Mouse (Mus musculus) liver, adult 2 months (tissue): Measurements from ENCODE around the gene Atxn1. TPM values are rescaled to one million over a fixed set of nuclear protein-coding genes. Genes with fewer than 3 reads are reported as not detected.

ENCODE experiments used
- DNase-seq: peaks from one replicate; pipeline ENCODE4 v3.0.0-alpha.2; 2011; ENCODE audit warnings: low read depth, low spot score; ENCODE audit errors: extremely low read depth
- H3K27ac ChIP-seq: fragments of 200-500 bp; replicated peaks from 2 replicates; pipeline ENCODE4 v1.5.1; 2012; ENCODE audit warnings: low read depth, mild to moderate bottlenecking, control low read depth, inconsistent platforms, low read length; ENCODE audit not compliant: insufficient read depth
- H3K27me3 ChIP-seq: fragments of 200-500 bp; 2 replicates; pipeline ENCODE4 v1.6.1; 2012; ENCODE audit warnings: mild to moderate bottlenecking, moderate library complexity, low read length, inconsistent platforms; ENCODE audit not compliant: control insufficient read depth, insufficient read depth
- H3K36me3 ChIP-seq: fragments of 200-500 bp; 2 replicates; pipeline ENCODE4 v1.6.1; 2012; ENCODE audit warnings: low read length, inconsistent platforms; ENCODE audit not compliant: control insufficient read depth, insufficient read depth
- H3K4me1 ChIP-seq: fragments of 200-500 bp; 2 replicates; pipeline ENCODE4 v1.6.1; 2011; ENCODE audit warnings: low read length; ENCODE audit not compliant: control insufficient read depth, insufficient read depth
- H3K4me3 ChIP-seq: fragments of 200-500 bp; 2 replicates; pipeline ENCODE4 v1.5.1; 2011; ENCODE audit warnings: low read depth, mild to moderate bottlenecking, control low read depth, low read length, moderate library complexity; ENCODE audit not compliant: insufficient read depth
- H3K79me2 ChIP-seq: fragments of 200-500 bp; 2 replicates; pipeline ENCODE4 v1.6.1; 2012; ENCODE audit warnings: inconsistent platforms, mild to moderate bottlenecking, low read length, moderate library complexity; ENCODE audit not compliant: control insufficient read depth, insufficient read depth
- H3K9ac ChIP-seq: fragments of 200-500 bp; 2 replicates; pipeline ENCODE4 v1.6.1; 2012; ENCODE audit warnings: low read depth, mild to moderate bottlenecking, control low read depth, inconsistent platforms, low read length
- CTCF ChIP-seq: fragments of 200-500 bp; IDR thresholded peaks from 2 replicates; pipeline ENCODE4 v1.5.1; 2011; ENCODE audit warnings: low read depth, low read length, control low read depth
- POLR2A ChIP-seq: fragments of 200-500 bp; IDR thresholded peaks from 2 replicates; pipeline ENCODE4 v1.6.1; 2011; ENCODE audit warnings: low read length, control low read depth; ENCODE audit not compliant: insufficient read depth; ENCODE audit errors: extremely low read depth
- WGBS: fragments of 180-500 bp; shearing (Covaris S2); methylation state at CpG from one replicate; pipeline ENCODE4 v1.1.7; 2018; 5-methylcytosine and 5-hydroxymethylcytosine counted together
- polyA plus RNA-seq: library from polyadenylated mRNA; depleted of rRNA; stranded (reverse); fragments of >200 nt; gene quantifications from 2 replicates; pipeline ENCODE4 v1.2.3, GENCODE M21; 2012
- total RNA-seq: library from RNA; depleted of rRNA; stranded (reverse); fragments of >200 nt; gene quantifications from 2 replicates; pipeline ENCODE4 v1.2.3, GENCODE M21; 2014

Gene Atxn1
- total and polyA plus RNA-seq, 2 experiments = 7.7 to 7.8 TPM

- H3K4me1 ChIP-seq = no peaks in the 10 kb centered on the region
- no peaks in the 10 kb centered on the region for H3K27me3 ChIP-seq
- no peak overlapping the region for H3K4me3 ChIP-seq
- TF ChIP-seq POLR2A (no peak), CTCF (no peak)
- DNase-seq = no peak
- no peak overlapping the region for H3K9ac ChIP-seq
- WGBS = 77% methylated on average over 1 of the region's 1 CpGs
- H3K36me3 ChIP-seq = peaks cover 4% of the 10 kb centered on the region; the same call in 1 of the 2 replicates
- H3K79me2 ChIP-seq = peaks cover 5% of the 10 kb centered on the region
- no peak overlapping the region for H3K27ac ChIP-seq
Measured at GRCm38 (mm10) chr13:45623846-45624245, 341.0 kb downstream of the Atxn1 start.

GRCm38 (mm10) chr13:45622871-45623546 is 341.8 kb downstream of the Atxn1 start:
- Histone ChIP-seq H3K9ac (no peak overlapping the region), H3K27me3 (no peaks in the 10 kb centered on the region), H3K79me2 (peaks cover 5% of the 10 kb centered on the region), H3K4me3 (no peak overlapping the region), H3K27ac (no peak overlapping the region), H3K36me3 (peaks cover 4% of the 10 kb centered on the region; the same call in 1 of the 2 replicates), H3K4me1 (no peaks in the 10 kb centered on the region)
- DNase-seq = no peak
- TF ChIP-seq CTCF (no peak), POLR2A (no peak)
- WGBS = 94% methylated on average over 4 of the region's 4 CpGs

- H3K79me2 ChIP-seq = peaks cover 11% of the 10 kb centered on the region
- H3K9ac ChIP-seq = no peak overlapping the region
- H3K4me3 ChIP-seq = no peak overlapping the region
- H3K27me3 ChIP-seq = no peaks in the 10 kb centered on the region
- no peak for DNase-seq
- H3K27ac ChIP-seq = no peak overlapping the region
- H3K36me3 ChIP-seq = 0 out of 2 replicates have a peak, but pooled peaks cover 4% of the 10 kb centered on the region
- WGBS = 84% methylated on average over 12 of the region's 12 CpGs
- H3K4me1 ChIP-seq = no peaks in the 10 kb centered on the region
- TF ChIP-seq POLR2A = no peak
- no peak for TF ChIP-seq CTCF
Measured at GRCm38 (mm10) chr13:45620687-45621086, 344.1 kb downstream of the Atxn1 start.

- Histone ChIP-seq H3K4me1 (no peaks in the 10 kb centered on the region), H3K27ac (no peak overlapping the region), H3K27me3 (no peaks in the 10 kb centered on the region), H3K79me2 (peaks cover 11% of the 10 kb centered on the region), H3K4me3 (no peak overlapping the region), H3K36me3 (0 out of 2 replicates have a peak, but pooled peaks cover 4% of the 10 kb centered on the region), H3K9ac (no peak overlapping the region)
- no peak for TF ChIP-seq POLR2A
- no peak for TF ChIP-seq CTCF
- WGBS = 81% methylated on average over 7 of the region's 7 CpGs
- no peak for DNase-seq
Measured at GRCm38 (mm10) chr13:45620281-45620680, 344.5 kb downstream of the Atxn1 start.

GRCm38 (mm10) chr13:45617988-45618387 is 346.8 kb downstream of the Atxn1 start:
- Histone ChIP-seq H3K36me3 (no peaks in the 10 kb centered on the region), H3K27ac (no peak overlapping the region), H3K9ac (no peak overlapping the region), H3K27me3 (no peaks in the 10 kb centered on the region), H3K79me2 (peaks cover 6% of the 10 kb centered on the region), H3K4me3 (no peak overlapping the region), H3K4me1 (no peaks in the 10 kb centered on the region)
- DNase-seq = no peak
- WGBS = 93% methylated on average over 6 of the region's 6 CpGs
- TF ChIP-seq POLR2A = no peak
- TF ChIP-seq CTCF = no peak

- Histone ChIP-seq H3K4me1 (no peaks in the 10 kb centered on the region), H3K9ac (no peak overlapping the region), H3K4me3 (no peak overlapping the region), H3K27ac (no peak overlapping the region), H3K36me3 (no peaks in the 10 kb centered on the region), H3K79me2 (peaks cover 6% of the 10 kb centered on the region), H3K27me3 (no peaks in the 10 kb centered on the region)
- TF ChIP-seq POLR2A (no peak), CTCF (no peak)
- DNase-seq = no peak
- WGBS = 89% methylated on average over 11 of the region's 11 CpGs
Measured at GRCm38 (mm10) chr13:45614762-45615161, 350.0 kb downstream of the Atxn1 start.
